Mouse (Mus musculus): ENCODE measurements around the gene Fkbp2.
"Not testable (repeated sequence)": the region's sequence is repeated elsewhere in the genome, so short reads cannot be mapped to it uniquely, and the experiment has no call there.

The Fkbp2 gene

DNA sequence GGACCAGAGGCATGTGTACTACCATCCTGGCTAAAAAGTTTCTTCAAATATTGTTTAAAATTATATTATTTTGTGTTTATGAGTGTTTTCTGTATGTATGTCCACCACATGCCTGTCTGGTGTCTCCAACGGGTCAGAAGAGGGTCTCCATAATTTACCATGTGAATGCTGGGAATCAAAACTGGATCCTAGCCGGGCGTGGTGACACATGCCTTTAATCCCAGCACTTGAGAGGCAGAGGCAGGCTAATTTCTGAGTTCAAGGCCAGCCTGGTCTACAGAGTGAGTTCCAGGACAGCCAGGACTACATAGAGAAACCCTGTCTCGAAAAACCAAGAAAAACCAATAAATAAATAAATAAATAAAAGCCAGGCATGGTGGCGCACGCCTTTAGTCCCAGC, 10.9 kb upstream of the Fkbp2 start:
- not testable (repeated sequence) for DNase-seq (ENCODE audit: extremely low spot score)

DNA sequence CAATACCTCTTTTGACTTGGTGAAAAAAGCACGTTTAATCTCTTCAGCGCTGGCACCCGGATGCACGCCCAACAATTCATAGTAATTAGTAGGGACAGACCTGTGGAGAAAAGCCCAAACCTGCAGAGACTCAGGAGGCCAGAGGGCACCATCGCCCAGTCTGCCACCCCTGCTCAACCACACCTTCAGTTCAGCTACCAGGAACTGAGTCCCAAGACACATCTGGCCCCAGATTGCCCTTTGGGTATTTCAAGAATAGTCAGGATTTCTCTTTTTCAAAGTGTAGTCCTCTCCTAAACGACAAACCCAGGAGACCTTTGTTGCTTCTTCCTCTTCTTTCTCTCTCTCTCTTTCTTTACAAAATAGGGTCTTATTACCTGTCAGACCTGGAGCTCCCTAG, 10.4 kb upstream of the Fkbp2 start:
- no peak for DNase-seq (ENCODE audit: extremely low spot score)

DNA sequence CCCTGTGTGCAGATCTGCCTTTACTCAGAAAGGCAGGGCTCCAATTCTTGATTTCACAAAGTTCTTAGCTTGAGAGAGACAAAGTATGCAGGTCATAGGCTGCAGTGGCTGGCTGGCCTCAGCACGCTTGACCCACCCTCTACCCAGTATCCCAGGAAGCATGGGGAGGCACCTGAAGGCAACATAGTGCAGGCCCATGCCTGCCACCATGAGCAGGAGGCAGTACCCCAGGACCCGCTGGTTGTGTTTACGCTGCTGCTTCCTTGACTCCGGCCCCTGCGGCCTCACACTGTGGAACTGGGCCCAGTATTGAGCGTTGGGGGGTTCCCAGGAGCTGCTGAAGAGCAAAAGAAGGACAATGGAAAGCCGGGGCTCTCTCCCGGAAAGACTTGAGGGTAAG, 8.9 kb upstream of the Fkbp2 start:
- no peak for DNase-seq (ENCODE audit: extremely low spot score)

DNA sequence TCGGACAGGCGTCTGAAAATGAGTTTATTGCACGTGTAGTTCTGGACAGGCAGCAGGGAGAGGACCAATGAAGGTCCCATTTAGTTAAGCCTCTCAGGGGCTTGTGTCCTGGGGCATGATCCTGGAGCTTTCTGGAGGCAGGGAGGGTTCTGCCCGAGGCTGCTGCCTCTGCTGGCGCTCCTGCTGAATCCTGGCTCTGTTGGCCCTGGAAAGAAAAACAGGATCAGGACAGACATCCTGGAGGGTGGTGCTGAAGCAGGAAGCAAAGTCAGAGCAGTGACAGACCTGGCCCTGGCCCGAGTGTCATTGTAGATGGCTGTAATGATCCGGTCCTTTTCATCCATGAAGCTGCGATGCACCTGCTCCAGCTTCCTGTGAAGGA, 7.6 kb upstream of the Fkbp2 start:
- no peak for DNase-seq (ENCODE audit: extremely low spot score)

DNA sequence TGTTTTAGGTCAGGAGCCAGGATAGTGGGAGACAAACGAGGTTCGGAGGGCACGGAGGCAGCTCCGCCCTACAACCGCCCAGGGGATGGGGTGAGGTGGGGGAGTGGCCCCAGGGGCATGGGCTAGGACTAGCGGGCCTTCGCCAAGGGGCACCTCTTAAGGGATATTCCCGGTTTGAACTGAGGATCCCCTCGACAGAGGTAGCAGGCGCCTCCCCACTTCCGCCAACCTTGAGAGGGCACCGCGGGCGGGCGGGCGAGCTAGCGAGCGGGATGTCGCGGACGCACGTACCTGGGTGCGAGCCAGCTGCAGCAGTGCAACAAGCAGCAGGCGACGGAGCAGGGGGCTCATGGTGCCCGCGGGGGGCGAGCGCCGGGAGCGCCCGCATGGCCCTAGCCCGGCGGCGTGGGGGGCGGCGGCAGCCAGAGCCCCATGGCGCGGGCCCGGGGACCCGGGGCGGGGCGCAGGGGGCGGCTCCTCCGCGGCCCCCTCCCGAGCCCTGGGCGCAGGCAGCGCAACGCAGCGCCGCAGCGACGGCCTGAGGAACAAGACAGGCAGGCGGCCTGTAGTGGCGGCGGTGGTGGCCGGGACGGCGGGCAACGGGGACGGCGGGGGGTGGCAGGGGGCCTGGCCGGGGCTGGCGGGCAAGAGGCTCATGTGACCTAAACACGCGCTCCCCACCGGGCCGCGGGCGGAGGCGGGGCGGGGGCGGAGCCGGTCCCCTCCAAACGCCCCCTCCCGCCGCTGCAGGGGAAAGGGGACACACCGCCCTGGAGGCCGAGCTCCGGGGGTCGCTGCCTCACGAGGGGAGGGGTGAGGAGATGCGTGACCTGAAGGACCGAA, 7.0 kb upstream of the Fkbp2 start, which contains the start of gene Vegfb:
Vegfb (minus strand) TSS at position 591 of the 843 bp plus-strand sequence.
- peak; percentile 81 for DNase-seq (ENCODE audit: extremely low spot score)

DNA sequence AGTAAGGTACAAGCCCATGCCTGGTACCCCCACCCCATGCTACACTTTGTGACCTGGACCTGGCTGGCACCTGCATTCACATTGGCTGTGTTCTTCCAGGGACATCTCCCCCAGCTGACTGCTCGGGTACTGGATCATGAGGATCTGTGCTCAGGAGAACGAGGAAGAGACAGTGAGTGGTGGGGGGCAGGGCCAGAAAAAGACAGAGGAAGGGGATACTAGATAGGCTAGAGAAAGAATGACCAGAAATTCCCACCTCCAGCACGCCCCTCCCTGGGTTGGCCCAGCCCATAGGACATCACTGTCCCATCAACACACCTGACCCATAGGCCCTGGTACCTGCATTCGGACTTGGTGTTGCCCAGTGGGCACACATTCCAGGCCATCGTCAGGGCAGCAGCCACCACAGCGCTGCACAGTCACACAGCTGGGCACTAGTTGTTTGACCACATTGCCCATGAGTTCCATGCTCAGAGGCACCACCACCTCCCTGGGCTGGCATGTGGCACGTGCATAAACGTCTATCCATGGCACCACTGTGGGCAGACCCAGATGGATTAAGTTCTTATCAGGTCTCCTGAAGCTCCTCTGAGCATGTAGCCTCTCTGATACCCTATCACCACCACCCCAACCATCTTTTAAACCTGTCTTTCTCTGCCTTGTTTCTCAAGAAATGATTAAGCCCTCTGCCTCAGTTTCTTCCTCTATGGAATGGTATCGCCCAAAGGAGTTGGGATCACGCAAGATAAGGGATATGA, 5.8 kb upstream of the Fkbp2 start:
- no peak for DNase-seq (ENCODE audit: extremely low spot score)

DNA sequence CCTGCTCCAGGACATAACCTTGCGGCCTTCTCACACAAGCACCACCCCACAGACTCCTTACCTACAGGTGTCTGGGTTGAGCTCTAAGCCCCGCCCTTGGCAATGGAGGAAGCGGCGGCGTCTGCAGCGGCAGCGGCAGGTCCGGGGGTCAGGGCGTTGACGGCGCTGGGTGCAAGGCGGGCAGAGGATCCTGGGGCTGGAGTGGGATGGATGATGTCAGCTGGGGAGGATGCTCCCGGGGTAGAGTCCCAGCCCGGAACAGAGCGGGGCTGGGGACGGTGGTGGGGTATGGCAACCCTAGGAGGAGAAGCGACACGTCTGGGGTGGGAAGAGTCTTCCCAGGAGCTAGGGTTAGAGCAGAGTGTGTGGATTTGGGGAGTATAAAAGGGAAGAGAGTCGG, 5.0 kb upstream of the Fkbp2 start:
- DNase-seq (ENCODE audit: extremely low spot score) = no peak

DNA sequence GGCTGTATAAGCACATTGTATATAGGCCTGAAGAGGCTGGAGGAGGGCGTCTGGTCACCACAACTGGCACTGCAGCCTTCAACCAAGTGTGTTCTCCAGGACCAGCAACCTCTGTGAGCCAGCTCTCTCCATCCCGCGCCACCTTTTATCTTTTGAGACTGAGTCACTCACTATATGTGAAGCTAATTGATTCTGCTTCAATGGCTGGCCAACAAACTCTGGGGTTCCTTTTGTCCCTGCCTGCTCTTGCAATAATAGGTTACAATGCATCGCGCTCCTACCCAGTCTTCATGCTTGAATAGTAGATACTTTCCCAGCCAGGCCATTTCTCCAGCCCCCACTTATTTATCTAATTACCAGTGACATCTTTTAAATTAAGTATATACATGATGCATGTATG, 3.3 kb upstream of the Fkbp2 start:
- DNase-seq (ENCODE audit: extremely low spot score) = no peak

DNA sequence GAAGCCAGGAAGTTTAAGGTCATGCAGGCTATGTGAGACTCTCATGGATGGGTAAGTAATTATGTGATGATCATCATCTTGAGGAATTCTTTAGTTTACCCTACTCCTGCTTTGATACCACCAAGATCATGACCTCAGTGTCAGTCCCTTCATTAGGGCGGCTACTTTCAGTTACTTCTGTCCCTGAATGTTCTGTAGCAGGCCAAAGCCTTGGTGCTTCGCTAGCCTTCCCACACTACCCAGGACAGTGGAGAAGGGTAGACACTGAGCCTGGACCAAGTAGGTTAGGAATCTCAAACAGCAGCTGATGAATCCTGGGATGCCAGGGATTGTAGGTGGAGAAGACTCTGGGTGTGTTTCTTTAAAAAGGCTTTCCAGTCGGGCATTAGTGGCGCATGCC, 1.2 kb upstream of the Fkbp2 start:
- no peak for DNase-seq (ENCODE audit: extremely low spot score)

DNA sequence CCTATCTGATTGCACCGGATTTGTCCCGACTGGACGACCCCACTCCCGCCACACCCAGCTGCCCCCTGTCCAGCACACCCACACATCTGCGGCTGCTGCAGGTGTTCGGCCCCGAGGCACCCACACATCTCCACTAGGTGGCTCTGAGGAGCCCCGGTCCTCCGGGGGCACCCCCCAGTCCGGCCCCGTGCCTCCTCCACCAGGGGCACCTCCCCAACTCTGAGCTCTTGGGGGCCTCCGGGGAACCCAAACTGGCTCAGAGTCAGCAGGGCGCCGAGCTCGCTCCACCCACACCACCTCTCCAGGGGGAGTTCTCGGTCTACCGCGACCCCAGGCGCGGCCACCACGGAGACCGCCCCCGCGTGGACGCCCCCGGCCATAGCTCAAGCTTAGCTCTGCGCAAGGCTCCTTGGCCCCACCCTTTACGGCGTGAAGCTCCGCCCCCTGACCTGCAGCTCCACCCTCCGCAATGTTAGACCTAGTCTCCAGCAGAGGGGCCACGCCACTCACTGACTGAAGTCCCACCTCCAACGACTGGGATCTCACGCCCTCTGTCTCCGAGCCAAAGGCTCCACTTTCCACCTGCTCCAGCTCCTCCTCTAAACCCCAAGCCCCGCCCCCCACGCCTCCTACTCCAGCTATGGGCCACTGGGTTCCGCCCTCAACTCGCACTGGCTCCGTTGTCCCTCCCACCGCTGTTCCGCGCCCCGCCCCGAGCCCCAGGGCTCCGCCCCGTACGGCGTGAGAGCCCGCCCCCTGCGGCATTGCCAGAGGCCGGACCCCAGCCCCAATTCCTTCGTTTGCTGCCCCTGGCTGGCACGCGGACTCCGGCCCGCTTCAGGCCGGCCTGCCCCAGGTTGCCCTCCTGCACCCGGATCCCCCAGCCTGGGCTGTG, 568 bp downstream of the Fkbp2 start:
- DNase-seq (ENCODE audit: extremely low spot score) = peak; percentile 100

DNA sequence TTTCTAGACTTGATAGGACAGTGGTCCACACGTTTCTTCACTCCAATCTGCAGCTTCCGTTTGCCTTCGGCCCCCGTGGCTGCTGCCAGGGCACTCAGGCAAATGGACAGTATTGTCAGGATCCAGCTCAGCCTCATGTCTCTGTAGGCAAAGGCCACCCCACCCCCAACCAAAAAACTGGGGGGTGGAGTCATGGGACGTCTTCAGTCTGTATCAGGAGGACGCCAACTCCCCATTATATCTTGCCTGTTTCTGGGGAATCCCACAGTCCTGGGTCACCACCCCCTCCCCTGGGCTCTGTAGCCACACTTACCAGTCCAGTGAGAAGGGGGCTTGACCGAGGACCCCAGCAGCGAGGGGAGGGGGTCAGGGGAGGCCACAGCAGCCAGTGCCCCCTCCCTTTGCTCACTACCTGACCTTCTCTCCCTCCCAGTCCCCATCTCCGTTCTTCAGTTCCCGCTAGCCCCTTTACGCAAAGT, 1.3 kb downstream of the Fkbp2 start:
- peak; percentile 60 for DNase-seq (ENCODE audit: extremely low spot score)

DNA sequence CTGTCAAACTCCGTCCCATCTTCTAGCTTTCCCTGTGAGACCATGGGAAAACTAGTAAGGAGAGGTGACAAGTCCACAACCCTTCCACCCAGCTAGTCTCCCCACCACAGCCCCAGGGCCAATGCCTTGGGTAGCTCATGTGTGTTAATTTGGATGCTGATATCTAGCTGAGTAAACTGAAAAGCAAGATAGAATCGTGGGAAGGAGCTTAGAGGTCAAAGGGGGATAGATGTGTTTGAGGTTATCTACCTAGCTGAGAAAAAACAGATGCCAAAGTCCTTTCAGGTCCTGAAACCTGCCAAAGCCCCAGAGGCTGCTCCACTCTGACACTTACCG, 1.7 kb downstream of the Fkbp2 start:
- no peak for DNase-seq (ENCODE audit: extremely low spot score)

DNA sequence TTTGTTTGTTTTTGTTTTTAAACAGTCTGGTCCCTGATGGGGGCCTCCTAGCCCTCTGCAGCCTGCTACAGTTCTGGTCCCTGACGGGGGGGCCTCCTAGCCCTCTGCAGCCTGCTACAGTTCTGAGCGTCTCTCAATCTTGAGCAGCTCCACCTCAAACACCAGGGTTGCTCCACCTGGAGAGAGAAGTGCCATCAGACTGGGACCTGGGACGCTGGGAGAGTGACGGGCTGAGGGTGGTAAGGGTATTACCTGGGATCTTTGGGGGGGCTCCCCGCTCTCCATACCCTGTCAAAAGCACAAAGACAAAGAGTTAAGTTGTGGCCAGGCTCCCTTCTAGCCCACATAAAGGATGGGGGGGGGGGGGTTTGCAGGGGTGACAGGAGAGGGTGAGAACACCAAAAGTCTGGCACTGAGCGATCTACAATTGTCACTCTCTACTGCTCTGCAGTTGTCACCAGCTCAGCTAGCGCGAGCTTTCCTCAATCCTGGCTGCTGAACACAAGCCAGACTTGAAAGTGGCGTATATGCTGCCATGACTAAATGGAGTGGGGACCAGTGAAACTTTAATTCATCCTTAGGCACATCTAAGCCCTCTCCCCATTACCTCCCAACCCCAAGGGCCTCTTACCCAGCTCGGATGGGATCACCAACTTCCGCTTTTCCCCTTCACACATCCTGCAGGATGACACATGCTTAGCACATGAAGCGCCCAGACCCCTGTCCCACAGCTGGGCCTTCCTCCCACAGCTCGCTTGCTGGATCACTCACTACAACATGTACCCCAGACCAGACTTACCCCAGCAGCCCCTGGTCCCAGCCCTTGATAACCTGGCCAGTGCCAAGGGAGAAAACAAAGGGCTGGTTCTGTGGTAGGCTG, 2.3 kb downstream of the Fkbp2 start:
- no peak for DNase-seq (ENCODE audit: extremely low spot score)

DNA sequence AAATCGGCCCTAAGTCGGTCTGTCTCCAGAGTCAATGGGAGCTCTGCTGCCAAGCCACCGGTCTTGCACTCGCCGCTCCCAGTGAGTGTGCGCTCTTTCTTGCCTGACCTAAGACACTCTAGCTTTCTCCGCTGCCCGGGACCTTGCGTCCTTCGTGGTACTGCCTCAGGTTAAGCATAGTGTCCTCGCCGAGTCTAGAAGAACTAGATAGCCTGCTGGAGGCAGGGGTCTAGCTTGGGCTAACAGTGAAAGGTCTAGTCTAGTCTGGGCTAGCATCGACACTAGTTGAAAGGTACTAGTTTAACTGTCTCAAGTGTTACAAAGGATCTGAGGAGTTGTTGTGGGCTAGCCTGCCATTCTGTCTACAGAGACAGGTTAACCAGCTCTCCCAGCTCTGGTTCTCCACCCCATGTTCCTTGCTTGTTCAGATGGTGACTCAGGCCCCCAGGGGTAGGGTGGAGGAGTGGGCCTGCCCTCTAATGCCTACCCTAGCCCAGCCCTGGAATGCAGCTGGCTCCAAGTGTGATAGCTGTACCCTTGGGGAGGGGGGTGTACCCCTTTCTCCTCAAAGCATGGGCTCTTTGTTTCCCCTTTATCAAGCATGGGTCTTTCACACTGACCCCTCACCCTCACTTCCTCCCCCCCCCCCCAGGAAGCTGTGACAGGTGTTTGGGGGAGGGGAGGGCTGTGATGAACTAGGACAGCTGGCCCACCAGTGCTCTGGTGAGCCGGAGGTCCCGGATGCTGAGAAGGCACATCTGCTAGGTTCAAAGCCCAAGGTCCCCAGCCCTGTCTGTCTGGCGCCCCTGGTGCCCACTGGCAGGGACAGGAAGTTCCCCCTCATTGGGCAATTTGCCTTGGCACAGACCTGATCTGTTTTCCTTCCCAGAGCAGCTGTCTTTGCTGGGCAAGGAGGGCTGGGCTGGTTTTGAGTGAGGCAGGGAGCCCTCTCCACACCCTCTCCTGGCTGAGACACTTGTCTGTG, 4.5 kb downstream of the Fkbp2 start, which contains the start of gene Plcb3:
Plcb3 (minus strand) TSS at position 934 of the 985 bp plus-strand sequence.
- DNase-seq (ENCODE audit: extremely low spot score) = peak; percentile 77

DNA sequence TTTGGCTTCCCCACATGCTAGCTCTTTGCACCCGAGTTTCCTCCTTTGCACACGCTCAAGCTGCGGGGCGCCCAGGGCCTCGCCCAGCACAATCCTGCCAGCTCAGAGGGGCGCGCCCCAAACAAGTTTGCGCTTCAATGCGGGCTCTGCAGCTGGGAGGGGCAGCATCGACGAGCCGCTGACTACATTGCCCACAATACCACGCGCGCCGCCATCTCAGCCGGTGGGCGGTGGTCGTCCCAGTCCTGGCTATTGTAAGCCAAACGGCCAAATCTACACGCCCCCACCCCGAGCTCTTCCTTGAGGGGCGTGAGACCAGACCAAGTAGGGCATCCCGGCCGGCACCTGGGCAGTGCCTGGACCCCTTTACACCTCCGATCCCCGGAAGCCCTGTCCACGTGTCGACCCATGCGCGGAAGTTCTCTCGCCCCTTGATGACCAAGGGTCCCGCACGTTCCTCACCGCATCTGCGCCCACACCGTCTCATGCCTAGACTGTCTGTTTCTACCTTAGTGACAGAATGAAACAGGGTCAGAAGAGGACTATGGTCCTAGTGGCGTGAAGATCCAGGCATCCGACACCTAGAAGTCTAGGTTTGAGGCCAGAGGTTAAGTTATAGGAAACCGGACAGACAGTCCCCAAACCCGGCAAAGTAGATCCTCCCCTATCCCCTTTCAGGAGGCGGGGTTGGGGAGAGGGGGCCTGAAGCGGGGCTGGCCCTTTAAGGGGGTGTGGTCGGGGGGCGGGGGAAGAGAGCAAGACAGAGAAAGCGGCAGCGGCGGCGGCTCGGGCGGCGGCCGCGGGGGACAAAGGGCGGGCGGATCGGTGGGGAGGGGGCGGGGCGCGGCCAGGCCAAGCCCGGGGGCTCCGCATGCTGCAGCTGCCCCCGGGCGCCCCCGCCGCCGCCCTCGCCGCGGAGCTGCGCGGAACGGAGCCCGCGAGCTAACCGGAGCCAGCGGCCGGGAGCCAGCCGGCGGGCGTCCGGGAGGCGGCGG, 5.8 kb downstream of the Fkbp2 start, which contains the start of gene Ppp1r14b:
Ppp1r14b (plus strand) TSS at position 758 of the 995 bp plus-strand sequence.
- DNase-seq (ENCODE audit: extremely low spot score) = peak; percentile 95

DNA sequence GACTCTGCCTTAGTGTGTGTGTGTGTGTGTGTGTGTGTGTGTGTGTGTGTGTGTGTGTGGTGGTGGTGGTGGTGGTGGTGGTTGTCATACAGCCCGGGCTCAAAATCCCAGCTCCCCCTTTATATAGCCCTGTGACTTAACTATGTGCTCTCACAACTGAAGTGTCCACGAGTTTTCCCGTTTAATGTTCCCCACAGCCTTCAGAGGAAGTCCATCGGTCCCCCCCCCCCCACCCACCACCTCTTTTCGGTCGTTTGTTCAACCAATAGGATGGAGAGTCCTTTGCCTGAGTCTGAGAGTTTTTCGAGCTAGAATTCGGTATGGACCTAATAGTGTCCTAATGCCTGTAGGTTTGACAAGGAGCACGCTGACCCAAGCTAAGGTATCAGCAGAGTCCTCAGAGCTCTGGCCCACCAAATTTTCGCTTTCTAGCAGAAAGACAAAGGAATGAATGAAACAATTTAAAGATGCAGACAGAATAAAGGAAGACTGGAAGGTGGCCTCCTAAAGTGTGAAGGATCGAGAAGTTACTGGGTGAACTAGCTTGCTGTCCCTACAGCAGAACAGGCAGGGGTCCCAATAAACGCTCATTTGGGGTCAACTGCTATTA, 6.6 kb downstream of the Fkbp2 start:
- DNase-seq (ENCODE audit: extremely low spot score) = no peak

DNA sequence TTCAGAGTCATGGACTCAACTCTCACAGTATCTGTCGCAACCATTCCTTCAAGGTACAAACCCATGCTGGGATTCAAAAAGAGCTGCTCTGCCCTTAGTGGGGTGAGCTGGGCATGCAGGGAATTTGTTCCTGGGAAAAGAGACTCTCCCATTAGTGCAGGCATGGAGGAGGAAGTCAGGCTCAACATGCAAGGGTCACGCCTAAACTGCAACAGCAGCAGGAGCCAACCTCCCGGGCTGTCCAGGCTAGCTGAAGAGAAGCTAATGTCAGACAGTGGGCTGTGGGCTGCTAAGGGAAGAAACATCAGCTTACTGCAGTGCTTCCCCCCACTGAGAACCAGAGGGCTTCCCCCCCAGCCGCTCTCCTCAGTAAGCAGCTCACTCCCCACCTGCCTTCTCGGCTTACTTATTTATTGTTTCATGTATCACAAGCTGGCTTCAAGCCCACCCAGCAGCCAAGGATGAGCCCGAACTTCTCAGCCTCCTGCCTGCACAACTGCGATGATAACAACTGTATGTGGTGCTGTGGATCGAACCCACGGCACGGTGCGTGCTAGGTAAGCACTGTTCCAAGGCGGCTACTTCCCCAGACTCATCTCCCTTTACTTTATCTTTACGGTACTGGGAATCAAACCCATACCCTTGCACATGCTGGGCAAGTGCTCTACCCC, 7.9 kb downstream of the Fkbp2 start:
- DNase-seq (ENCODE audit: extremely low spot score) = no peak
